10 mouse cellular contexts compared by ENCODE assay signal in genomic region chr6:128841327-128842089, GRCm38 (mm10). TPM values are rescaled to one million over a fixed set of nuclear protein-coding genes. Genes with fewer than 3 reads are reported as not detected.
A peak's percentile ranks its signal among the peaks of the same experiment; 100 is the strongest.
DNase-seq lines count a peak whose midpoint lies in the region; ATAC-seq and TF ChIP-seq lines count a peak whose summit lies in the region.
"Had no signal": no experiment of that assay in that cellular context is flagged by ENCODE, and none has a peak within 500 bp of the region (broad histone marks: within the 10 kb centered on the region; RNA-seq: fewer than 3 reads in every experiment).

No protein-coding gene starts in this region.

- no peak for TF ChIP-seq CTCF in cerebellum, adult 2 months (IDR thresholded peaks at IDR 0.05; ENCODE audit: borderline replicate concordance, insufficient read depth, low read depth, low read length)

- peak overlapping the region; percentile 95 for H3K4me3 ChIP-seq in cerebellum, adult 2 months (replicated peaks; ENCODE audit: insufficient read depth, low read depth, low read length)
- no peak overlapping the region for H3K4me3 ChIP-seq in neural tube, embryonic 11.5 days (ENCODE audit: low read depth, low read length)
- no peak overlapping the region; the same call in 1 of the 2 replicates for H3K4me3 ChIP-seq in liver, embryonic 16.5 days (ENCODE audit: low read depth, low read length)

- H3K27me3 ChIP-seq in cerebellum, adult 2 months (ENCODE audit: control insufficient read depth, insufficient read depth, low read length): no peaks in the 10 kb centered on the region
- H3K27me3 ChIP-seq in neural tube, embryonic 11.5 days (ENCODE audit: control insufficient read depth, insufficient read depth, low read length): no peaks in the 10 kb centered on the region
- H3K27me3 ChIP-seq in liver, embryonic 16.5 days (ENCODE audit: control insufficient read depth, insufficient read depth, low read depth, low read length): no peaks in the 10 kb centered on the region

- WGBS in cerebellum, adult 2 months: 43% methylated on average over 4 of the region's 4 CpGs
- WGBS in neural tube, embryonic 11.5 days: 46% methylated on average over 4 of the region's 4 CpGs
- 39% methylated on average over 4 of the region's 4 CpGs for WGBS in liver, embryonic 16.5 days (ENCODE audit: insufficient replicate concordance)

- H3K36me3 ChIP-seq in neural tube, embryonic 11.5 days (ENCODE audit: control insufficient read depth, insufficient read depth, low read length): no peaks in the 10 kb centered on the region
- H3K36me3 ChIP-seq in liver, embryonic 16.5 days (ENCODE audit: control insufficient read depth, insufficient read depth): no peaks in the 10 kb centered on the region

- H3K4me2 ChIP-seq in neural tube, embryonic 11.5 days (ENCODE audit: low read depth): peak overlapping the region; percentile 72
- H3K4me2 ChIP-seq in liver, embryonic 16.5 days (ENCODE audit: low read depth, low read length): peak overlapping the region; percentile 90

- no peak overlapping the region for H3K9ac ChIP-seq in neural tube, embryonic 11.5 days (ENCODE audit: low read length)
- H3K9ac ChIP-seq in liver, embryonic 16.5 days (ENCODE audit: low read depth, low read length): no peak overlapping the region

- ATAC-seq in neural tube, embryonic 11.5 days (ENCODE audit: insufficient read depth, low FRiP score, low TSS enrichment): no peak
- no peak for ATAC-seq in liver, embryonic 16.5 days (ENCODE audit: low read depth)

- TF ChIP-seq POLR2A in cerebellum, adult 2 months (IDR thresholded peaks at IDR 0.05; ENCODE audit: borderline replicate concordance, insufficient read depth, low read length): no peak

- no peak for DNase-seq in cerebellum, adult 2 months
- no peak for DNase-seq in cerebellum, adult 11 months
- DNase-seq in neural tube, embryonic 11.5 days (ENCODE audit: low spot score): no peak
- DNase-seq in neural tube, embryonic 10.5 days (ENCODE audit: extremely low spot score, low spot score): no peak
- no peak for DNase-seq in urinary bladder, postnatal 14 days (ENCODE audit: low spot score)
- no peak for DNase-seq in right cerebral cortex, postnatal 14 days
- no peak for DNase-seq in adrenal gland, postnatal 10 days
- DNase-seq: thymus, postnatal 36 days had no signal

- peaks cover 3% of the 10 kb centered on the region; the same call in 1 of the 2 replicates for H3K4me1 ChIP-seq in cerebellum, adult 2 months (ENCODE audit: control insufficient read depth, insufficient read depth, low read length)
- H3K4me1 ChIP-seq in neural tube, embryonic 11.5 days (ENCODE audit: control insufficient read depth, insufficient read depth, low read length): no peaks in the 10 kb centered on the region
- peaks cover 23% of the 10 kb centered on the region for H3K4me1 ChIP-seq in liver, embryonic 16.5 days (ENCODE audit: control insufficient read depth, low read depth, low read length)

- no peak overlapping the region for H3K27ac ChIP-seq in cerebellum, adult 2 months (ENCODE audit: insufficient read depth, low read length)
- H3K27ac ChIP-seq in neural tube, embryonic 11.5 days (ENCODE audit: low read depth, low read length): no peak overlapping the region
- no peak overlapping the region for H3K27ac ChIP-seq in liver, embryonic 16.5 days (ENCODE audit: low read length)

- H3K9me3 ChIP-seq in neural tube, embryonic 11.5 days (ENCODE audit: control insufficient read depth, low read length): no peaks in the 10 kb centered on the region
- H3K9me3 ChIP-seq in liver, embryonic 16.5 days (replicated peaks; ENCODE audit: control insufficient read depth, low read length): no peaks in the 10 kb centered on the region

RNA-seq across cellular contexts. Expression of gene Klrb1b, which starts 15.4 kb away (rescaled TPM):
- polyA plus RNA-seq in cerebellum, adult 2 months (2012; rRNA removed): not detected in 2 replicates
- 0.16 TPM in 1 of 2 replicates, not detected in the other for polyA plus RNA-seq in neural tube, embryonic 11.5 days (2014; fragmentation: Nextera tagmentation; extraction: Ambion mirVana)
- 0.23 and 0.46 TPM in 2 replicates for polyA plus RNA-seq in liver, embryonic 16.5 days (2015; fragmentation: Nextera tagmentation; extraction: Ambion mirVana)
- total RNA-seq in adrenal gland, postnatal 10 days (2021): under 1 TPM; 0.33 to 0.72 TPM
- polyA plus RNA-seq: liver, adult 2 months had no signal

RNA-seq across cellular contexts. Expression of gene Gm44511, which starts 15.4 kb away (rescaled TPM):
- polyA plus RNA-seq in cerebellum, adult 2 months (2012; rRNA removed): not detected in 2 replicates
- not detected in 2 replicates for polyA plus RNA-seq in neural tube, embryonic 11.5 days (2014; fragmentation: Nextera tagmentation; extraction: Ambion mirVana)
- polyA plus RNA-seq in liver, embryonic 16.5 days (2015; fragmentation: Nextera tagmentation; extraction: Ambion mirVana): 0.20 TPM in 1 of 2 replicates, not detected in the other
- not detected for total RNA-seq in adrenal gland, postnatal 10 days (2021)
- polyA plus RNA-seq: liver, adult 2 months had no signal

RNA-seq across cellular contexts. Expression of gene Clec2i, which starts 45.9 kb away (rescaled TPM):
- 0.06 TPM in 1 of 2 replicates, not detected in the other for polyA plus RNA-seq in cerebellum, adult 2 months (2012; rRNA removed)
- not detected in 2 replicates for polyA plus RNA-seq in neural tube, embryonic 11.5 days (2014; fragmentation: Nextera tagmentation; extraction: Ambion mirVana)
- 0.21 and 0.30 TPM in 2 replicates for polyA plus RNA-seq in liver, embryonic 16.5 days (2015; fragmentation: Nextera tagmentation; extraction: Ambion mirVana)
- total RNA-seq in adrenal gland, postnatal 10 days (2021): under 1 TPM; 0.30 to 0.39 TPM

RNA-seq across cellular contexts. Expression of gene BC035044, which starts 49.4 kb away (rescaled TPM):
- 0.30 and 0.79 TPM in 2 replicates for polyA plus RNA-seq in cerebellum, adult 2 months (2012; rRNA removed)
- polyA plus RNA-seq in neural tube, embryonic 11.5 days (2014; fragmentation: Nextera tagmentation; extraction: Ambion mirVana): 0.58 and 1.3 TPM in 2 replicates
- polyA plus RNA-seq in liver, embryonic 16.5 days (2015; fragmentation: Nextera tagmentation; extraction: Ambion mirVana): 6.3 and 6.6 TPM in 2 replicates
- 1 to 10 TPM; 1.6 to 2.5 TPM for total RNA-seq in adrenal gland, postnatal 10 days (2021)

RNA-seq across cellular contexts. Expression of gene Klrb1c, which starts 52.5 kb away (rescaled TPM):
- polyA plus RNA-seq in cerebellum, adult 2 months (2012; rRNA removed): 0.08 TPM in 1 of 2 replicates, not detected in the other
- polyA plus RNA-seq in neural tube, embryonic 11.5 days (2014; fragmentation: Nextera tagmentation; extraction: Ambion mirVana): not detected in 2 replicates
- polyA plus RNA-seq in liver, embryonic 16.5 days (2015; fragmentation: Nextera tagmentation; extraction: Ambion mirVana): 0.61 and 0.78 TPM in 2 replicates
- under 1 TPM; 0.54 to 0.55 TPM for total RNA-seq in adrenal gland, postnatal 10 days (2021)
